Mouse (Mus musculus): ENCODE results near the gene Zgrf1. TPM values are rescaled to one million over a fixed set of nuclear protein-coding genes. Genes with fewer than 3 reads are reported as not detected.

Gene Zgrf1
- under 1 TPM; 0.52 to 0.69 TPM for total RNA-seq (2021)
- long read RNA-seq, experiment 1, result 0 reads
- long read RNA-seq, experiment 2, result 0 reads

- peak; percentile 98 to 99 for DNase-seq
These were observed at the start of gene Zgrf1, which contains the start of gene Larp7 for GRCm38 (mm10) chr3:127552973-127553719. Gene Zgrf1 (plus strand): TSS chr3:127553489. Gene Larp7 (minus strand): TSS chr3:127553349.

- DNase-seq, result no peak
These were observed 45.2 kb upstream of the Zgrf1 start for GRCm38 (mm10) chr3:127507878-127508783.

- peak in 1 of 2 experiments; percentile 18 for DNase-seq
These were observed 41.2 kb upstream of the Zgrf1 start for GRCm38 (mm10) chr3:127511786-127512746.

- no peak for DNase-seq
These were observed 40.4 kb upstream of the Zgrf1 start for GRCm38 (mm10) chr3:127512794-127513335.

GRCm38 (mm10) chr3:127513699-127514098 lies 39.6 kb upstream of the Zgrf1 start:
- no peak for DNase-seq

GRCm38 (mm10) chr3:127515251-127515650 lies 38.0 kb upstream of the Zgrf1 start:
- DNase-seq, result no peak

- DNase-seq, result peak; percentile 32 to 35
These were observed 33.0 kb upstream of the Zgrf1 start for GRCm38 (mm10) chr3:127520300-127520699.

GRCm38 (mm10) chr3:127521156-127521555 lies 32.1 kb upstream of the Zgrf1 start:
- peak; percentile 39 to 58 for DNase-seq

- peak; percentile 50 to 65 for DNase-seq
These were observed 28.0 kb upstream of the Zgrf1 start for GRCm38 (mm10) chr3:127525188-127525819.

GRCm38 (mm10) chr3:127527465-127528034 lies 25.7 kb upstream of the Zgrf1 start:
- DNase-seq, result peak; percentile 68 to 79

GRCm38 (mm10) chr3:127529210-127529609 lies 24.1 kb upstream of the Zgrf1 start:
- DNase-seq, result no peak

GRCm38 (mm10) chr3:127529824-127530223 lies 23.5 kb upstream of the Zgrf1 start:
- no peak for DNase-seq

GRCm38 (mm10) chr3:127530293-127530692 lies 23.0 kb upstream of the Zgrf1 start:
- DNase-seq, result peak; percentile 6 to 26

- DNase-seq, result peak; percentile 42 to 54
These were observed 14.1 kb upstream of the Zgrf1 start for GRCm38 (mm10) chr3:127539193-127539592.

- DNase-seq, result no peak
These were observed 9.3 kb upstream of the Zgrf1 start for GRCm38 (mm10) chr3:127543976-127544375.

- no peak for DNase-seq
These were observed 8.6 kb upstream of the Zgrf1 start for GRCm38 (mm10) chr3:127544610-127545121.

GRCm38 (mm10) chr3:127547882-127548281 lies 5.4 kb upstream of the Zgrf1 start:
- peak in 1 of 2 experiments; percentile 40 for DNase-seq

- no peak for DNase-seq
These were observed 786 bp upstream of the Zgrf1 start for GRCm38 (mm10) chr3:127552434-127552972.

- no peak for DNase-seq
These were observed 393 bp downstream of the Zgrf1 start for GRCm38 (mm10) chr3:127553720-127554043.

- DNase-seq, result no peak
These were observed 1.4 kb downstream of the Zgrf1 start for GRCm38 (mm10) chr3:127554723-127555122.

All from heart, adult 18-20 months (tissue).